Mouse (Mus musculus): ENCODE data around the gene Ghrhr.

GRCm38 (mm10) chr6:55328179-55328578 is 47.9 kb upstream of the Ghrhr start:
- TF ChIP-seq EP300 (IDR thresholded peaks at IDR 0.05; ENCODE audit: low read depth) (no peak), CTCF (IDR thresholded peaks at IDR 0.05; ENCODE audit: low read depth) (no peak)
